ENCODE assay signal across 8 mouse cellular contexts in the genomic region with DNA sequence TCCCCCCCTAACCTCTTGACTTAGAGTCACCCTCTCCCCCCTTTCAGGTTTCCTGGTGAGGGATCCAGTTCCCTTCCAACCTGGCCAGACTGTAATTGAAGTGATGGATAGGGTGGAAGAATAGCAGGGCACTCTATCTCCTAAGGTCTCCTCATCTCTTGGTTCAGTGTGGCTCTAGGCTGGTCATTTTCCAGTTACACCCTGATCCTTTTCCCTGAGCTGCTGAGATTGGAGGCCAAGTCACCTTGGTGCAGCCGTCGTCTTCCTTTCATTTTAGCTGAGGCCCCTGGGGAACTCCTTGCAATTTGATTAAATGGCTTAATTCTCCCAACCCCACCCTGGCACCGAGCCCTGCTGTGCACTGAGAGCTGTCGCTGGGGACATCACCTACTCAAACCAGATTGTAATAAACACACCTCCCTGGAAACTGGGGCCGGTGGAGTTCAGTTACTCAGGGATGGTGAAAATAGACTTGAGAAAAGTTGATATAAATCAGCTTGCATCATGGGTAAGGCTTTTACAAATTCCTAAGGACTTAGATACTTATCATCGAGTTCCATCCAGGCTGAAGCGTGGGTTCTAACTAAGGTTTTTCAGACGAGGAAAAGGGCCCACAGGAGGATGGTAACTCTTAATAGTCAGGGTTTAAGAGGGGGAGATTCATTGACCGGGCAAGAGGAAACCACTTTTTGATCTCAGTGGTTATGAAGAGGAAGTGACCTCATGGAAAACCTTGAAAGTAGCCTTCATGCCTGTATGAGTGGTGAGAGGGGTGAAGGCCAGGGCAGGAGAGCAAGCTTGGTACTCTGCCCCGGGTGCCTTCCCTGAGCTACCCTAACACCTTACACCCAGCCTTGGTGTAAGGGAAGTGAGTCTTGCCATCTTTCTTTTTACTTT. TPM values are rescaled to one million over a fixed set of nuclear protein-coding genes. Genes with fewer than 3 reads are reported as not detected.
DNase-seq lines count a peak whose midpoint lies in the region; ATAC-seq lines count a peak whose summit lies in the region.

No protein-coding gene starts in this region.

- peak overlapping the region; percentile 23; the same call in 1 of the 2 replicates for H3K27ac ChIP-seq in lung, embryonic 15.5 days

- H3K36me3 ChIP-seq in lung, embryonic 15.5 days = no peaks in the 10 kb centered on the region

- peak overlapping the region; percentile 54 for H3K4me3 ChIP-seq in lung, embryonic 15.5 days

- intact Hi-C loops in left cerebral cortex, postnatal 36 days (cut with DNase I) = no loop called here

- no peak for DNase-seq in lung, postnatal 10 days
- peak; percentile 43 for DNase-seq in kidney, adult 9 months
- DNase-seq in natural killer cell, adult 2 months (ENCODE audit: low spot score in 2 of 2) = peak; percentile 76 to 84
- DNase-seq in left cerebral cortex, postnatal 36 days (ENCODE audit: low spot score in 2 of 2) = no peak
- no peak for DNase-seq in gastrocnemius, postnatal 4 days (ENCODE audit: low spot score in 2 of 2)
- DNase-seq in layer of hippocampus, postnatal 10 days (ENCODE audit: low spot score in 2 of 2) = no peak

- 0 out of 2 replicates have a peak overlapping the region, but pooled peaks have one; percentile 47 for H3K9ac ChIP-seq in lung, embryonic 15.5 days

- ATAC-seq in lung, embryonic 15.5 days (ENCODE audit: borderline replicate concordance, extremely low read depth, low FRiP score, low TSS enrichment) = no peak
- ATAC-seq in common myeloid progenitor, adult 5-6 weeks (replicated peaks; ENCODE audit: low read depth, poor library complexity, severe bottlenecking) = peak; percentile 80

- peak overlapping the region; percentile 84 for H3K4me2 ChIP-seq in lung, embryonic 15.5 days

- H3K4me1 ChIP-seq in lung, embryonic 15.5 days = peaks cover 14% of the 10 kb centered on the region

- no peaks in the 10 kb centered on the region for H3K9me3 ChIP-seq in lung, embryonic 15.5 days

- WGBS in lung, embryonic 15.5 days = 27% methylated on average over 10 of the region's 10 CpGs

- H3K27me3 ChIP-seq in lung, embryonic 15.5 days = no peaks in the 10 kb centered on the region

RNA-seq across cellular contexts. Expression of gene Bspry, which starts 1.1 kb away (rescaled TPM):
- polyA plus RNA-seq in lung, embryonic 15.5 days (2015; fragmentation: Nextera tagmentation; extraction: Ambion mirVana) = 36.7 and 44.0 TPM in 2 replicates
- total RNA-seq in common myeloid progenitor, adult 5-6 weeks (2017) = 0.27 TPM in 1 of 2 replicates, not detected in the other
- under 1 TPM; 0.27 to 0.54 TPM for total RNA-seq in left cerebral cortex, postnatal 36 days (2021)
- total RNA-seq in gastrocnemius, postnatal 4 days (2021) = 1 to 10 TPM; 1.1 to 1.7 TPM
- 1 to 10 TPM in 1 of 2 experiments, under 1 TPM in 1; 0.62 to 1.1 TPM for total RNA-seq in layer of hippocampus, postnatal 10 days (2021)

RNA-seq across cellular contexts. Expression of gene Wdr31, which starts 10.3 kb away (rescaled TPM):
- polyA plus RNA-seq in lung, embryonic 15.5 days (2015; fragmentation: Nextera tagmentation; extraction: Ambion mirVana) = 12.9 and 13.0 TPM in 2 replicates
- total RNA-seq in common myeloid progenitor, adult 5-6 weeks (2017) = 0.39 and 0.82 TPM in 2 replicates
- 1 to 10 TPM; 7.8 to 8.9 TPM for total RNA-seq in left cerebral cortex, postnatal 36 days (2021)
- 1 to 10 TPM in 1 of 2 experiments, under 1 TPM in 1; 0.91 to 1.1 TPM for total RNA-seq in gastrocnemius, postnatal 4 days (2021)
- total RNA-seq in layer of hippocampus, postnatal 10 days (2021) = 10 to 100 TPM in 1 of 2 experiments, 1 to 10 TPM in 1; 6.7 to 10.7 TPM

RNA-seq across cellular contexts. Expression of gene Hdhd3, which starts 22.3 kb away (rescaled TPM):
- 18.6 and 21.1 TPM in 2 replicates for polyA plus RNA-seq in lung, embryonic 15.5 days (2015; fragmentation: Nextera tagmentation; extraction: Ambion mirVana)
- total RNA-seq in common myeloid progenitor, adult 5-6 weeks (2017) = 4.3 TPM in 1 of 2 replicates, not detected in the other
- 10 to 100 TPM in 1 of 2 experiments, 1 to 10 TPM in 1; 9.8 to 10.4 TPM for total RNA-seq in left cerebral cortex, postnatal 36 days (2021)
- total RNA-seq in gastrocnemius, postnatal 4 days (2021) = 10 to 100 TPM in 1 of 2 experiments, 1 to 10 TPM in 1; 9.0 to 10.5 TPM
- 1 to 10 TPM; 7.1 to 9.4 TPM for total RNA-seq in layer of hippocampus, postnatal 10 days (2021)

RNA-seq across cellular contexts. Expression of gene Alad, which starts 38.8 kb away (rescaled TPM):
- 116 and 117 TPM in 2 replicates for polyA plus RNA-seq in lung, embryonic 15.5 days (2015; fragmentation: Nextera tagmentation; extraction: Ambion mirVana)
- 38.6 and 54.8 TPM in 2 replicates for total RNA-seq in common myeloid progenitor, adult 5-6 weeks (2017)
- total RNA-seq in left cerebral cortex, postnatal 36 days (2021) = 10 to 100 TPM; 28.0 to 28.4 TPM
- 10 to 100 TPM; 34.0 to 41.1 TPM for total RNA-seq in gastrocnemius, postnatal 4 days (2021)
- total RNA-seq in layer of hippocampus, postnatal 10 days (2021) = 10 to 100 TPM; 27.7 to 28.0 TPM

RNA-seq across cellular contexts. Expression of gene Pole3, which starts 43.9 kb away (rescaled TPM):
- 89.5 and 90.2 TPM in 2 replicates for polyA plus RNA-seq in lung, embryonic 15.5 days (2015; fragmentation: Nextera tagmentation; extraction: Ambion mirVana)
- total RNA-seq in common myeloid progenitor, adult 5-6 weeks (2017) = 84.0 and 97.3 TPM in 2 replicates
- 10 to 100 TPM; 22.5 to 23.1 TPM for total RNA-seq in left cerebral cortex, postnatal 36 days (2021)
- 10 to 100 TPM; 27.8 to 31.3 TPM for total RNA-seq in gastrocnemius, postnatal 4 days (2021)
- 10 to 100 TPM; 29.4 to 30.5 TPM for total RNA-seq in layer of hippocampus, postnatal 10 days (2021)

Comparison
In these comparisons a context has a peak if more than half of its experiments do, and no peak if none do; other contexts are left out.
1. DNase-seq: peak in kidney, adult 9 months (single experiment) and natural killer cell, adult 2 months (2 of 2); none in lung, postnatal 10 days (single experiment), left cerebral cortex, postnatal 36 days (0 of 2), gastrocnemius, postnatal 4 days (0 of 2) and layer of hippocampus, postnatal 10 days (0 of 2).